Mouse (Mus musculus): ENCODE results near the gene Ifitm6. TPM values are rescaled to one million over a fixed set of nuclear protein-coding genes. Genes with fewer than 3 reads are reported as not detected.
A peak's percentile ranks its signal among the peaks of the same experiment; 100 is the strongest.
"Not testable (repeated sequence)": the region's sequence is repeated elsewhere in the genome, so short reads cannot be mapped to it uniquely, and the experiment has no call there.

The Ifitm6 gene
- polyA plus RNA-seq, 1 experiment from 2014 or later: 0.45 TPM

DNA sequence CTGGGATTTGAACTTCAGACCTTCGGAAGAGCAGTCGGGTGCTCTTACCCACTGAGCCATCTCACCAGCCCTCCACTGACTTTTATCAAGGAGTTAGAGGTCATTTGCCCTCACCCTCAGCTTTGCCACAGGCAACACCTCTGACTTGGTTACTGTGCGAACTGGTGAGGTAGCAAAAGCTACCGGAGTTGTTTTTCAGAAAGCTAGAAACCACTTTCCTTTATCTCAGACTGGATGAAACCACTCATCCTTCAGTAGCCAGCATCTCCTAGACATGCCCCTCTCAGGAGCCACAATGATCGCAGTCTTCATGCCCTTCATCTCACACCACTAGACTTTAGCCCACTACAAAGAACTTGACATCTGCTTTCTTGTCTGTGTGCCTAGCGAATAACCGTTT, 34.8 kb downstream of the Ifitm6 start:
- H3K4me3 ChIP-seq: no peak overlapping the region
- 90% methylated on average over 7 of the region's 7 CpGs for WGBS
- H3K9me3 ChIP-seq: no peaks in the 10 kb centered on the region
- no peak overlapping the region for H3K27ac ChIP-seq
- H3K9ac ChIP-seq: no peak overlapping the region
- H3K4me1 ChIP-seq: no peaks in the 10 kb centered on the region
- no peak for ATAC-seq (ENCODE audit: insufficient number of reproducible peaks, insufficient read depth, low FRiP score, low TSS enrichment, low read depth)
- H3K4me2 ChIP-seq: no peak overlapping the region
- no peaks in the 10 kb centered on the region for H3K36me3 ChIP-seq
- no peaks in the 10 kb centered on the region for H3K27me3 ChIP-seq

DNA sequence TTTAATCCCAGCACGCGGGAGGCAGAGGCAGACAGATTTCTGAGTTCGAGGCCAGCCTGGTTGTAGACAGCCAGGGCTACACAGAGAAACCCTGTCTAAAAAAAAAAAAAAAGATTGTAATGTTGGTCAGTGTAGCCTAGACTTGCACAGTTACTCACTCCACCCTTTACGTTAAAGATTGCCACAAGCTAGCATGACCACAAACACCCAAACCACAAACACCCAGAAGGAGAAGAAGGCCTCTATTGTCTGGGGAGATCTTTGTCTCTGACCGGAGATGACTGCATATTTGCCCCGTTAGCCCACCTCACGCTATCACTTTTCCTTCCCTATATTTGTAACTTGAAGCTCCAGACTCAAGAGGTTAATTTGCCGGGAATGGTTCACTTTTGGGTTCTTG, 36.0 kb downstream of the Ifitm6 start:
- Histone ChIP-seq H3K4me2 (no peak overlapping the region), H3K9me3 (no peaks in the 10 kb centered on the region), H3K27me3 (no peaks in the 10 kb centered on the region), H3K27ac (no peak overlapping the region), H3K9ac (no peak overlapping the region), H3K4me3 (no peak overlapping the region), H3K4me1 (no peaks in the 10 kb centered on the region), H3K36me3 (no peaks in the 10 kb centered on the region)
- no peak for ATAC-seq (ENCODE audit: insufficient number of reproducible peaks, insufficient read depth, low FRiP score, low TSS enrichment, low read depth)
- WGBS: 80% methylated on average over 8 of the region's 8 CpGs

DNA sequence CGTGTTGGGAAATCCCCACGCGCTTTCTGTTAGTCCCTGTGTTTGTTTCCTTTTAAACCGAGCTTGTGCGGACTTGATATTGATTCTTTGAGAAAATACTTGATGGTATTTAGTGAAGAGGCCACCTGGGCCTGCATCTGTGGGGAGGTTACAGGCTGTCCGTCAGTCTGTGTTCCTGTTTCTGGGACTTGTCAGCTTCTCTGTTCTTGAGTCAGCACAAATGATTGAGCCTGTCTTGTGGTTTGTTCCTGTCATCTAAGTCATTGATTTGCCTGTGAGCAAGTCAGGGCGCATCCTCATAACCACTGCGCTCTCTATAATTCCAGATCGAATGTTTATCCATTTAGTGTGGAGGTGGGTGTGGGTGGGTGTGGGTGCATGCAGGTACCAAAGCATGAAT, 41.0 kb downstream of the Ifitm6 start:
- ATAC-seq (ENCODE audit: insufficient number of reproducible peaks, insufficient read depth, low FRiP score, low TSS enrichment, low read depth); H3K4me3 ChIP-seq; H3K9me3 ChIP-seq; H3K36me3 ChIP-seq; H3K9ac ChIP-seq; H3K4me2 ChIP-seq; H3K27ac ChIP-seq; H3K27me3 ChIP-seq: not testable (repeated sequence)
- H3K4me1 ChIP-seq: peaks cover 24% of the 10 kb centered on the region
- WGBS: 80% methylated on average over 9 of the region's 9 CpGs

DNA sequence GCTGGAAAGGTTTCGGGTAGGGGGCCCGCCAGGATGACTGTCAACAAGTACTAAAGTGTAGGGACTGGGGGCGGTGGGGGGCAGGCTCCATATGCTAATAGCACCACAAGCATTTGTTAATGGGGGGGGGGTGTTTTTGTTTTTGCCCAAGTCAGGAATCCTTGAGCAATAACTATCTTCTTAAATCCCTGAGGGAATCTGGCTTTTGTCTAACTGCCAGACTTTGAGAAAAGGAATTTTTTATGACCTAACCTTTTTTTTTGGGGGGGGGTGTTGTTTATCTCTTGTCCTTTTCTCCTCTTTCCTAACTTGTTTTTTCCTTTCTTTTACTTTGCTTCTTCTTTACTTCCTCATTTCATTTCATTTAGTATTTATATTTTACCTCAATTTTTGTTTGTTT, 42.3 kb downstream of the Ifitm6 start:
- no peaks in the 10 kb centered on the region for H3K9me3 ChIP-seq

DNA sequence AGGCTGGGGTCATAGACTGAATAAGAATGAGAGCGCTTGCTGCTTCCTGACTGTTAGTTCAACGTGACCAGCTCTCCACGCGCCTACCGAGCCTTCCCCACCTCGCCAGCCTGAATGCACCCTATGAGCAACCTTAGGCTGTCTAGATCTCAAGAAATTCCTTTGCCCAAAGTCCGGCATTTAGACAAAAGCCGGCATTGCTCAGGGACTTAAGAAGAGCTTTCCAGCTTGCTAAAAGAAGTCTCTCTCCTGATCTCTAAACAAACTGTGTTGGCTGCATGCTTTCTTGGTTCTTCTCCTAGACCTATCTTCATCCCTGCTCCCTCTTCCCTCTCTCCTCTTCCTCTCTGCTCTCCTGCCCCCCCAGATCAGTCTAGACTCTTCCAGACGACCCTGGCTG, 42.8 kb downstream of the Ifitm6 start:
- Histone ChIP-seq H3K36me3 (no peaks in the 10 kb centered on the region), H3K4me1 (peaks cover 36% of the 10 kb centered on the region), H3K27me3 (no peaks in the 10 kb centered on the region), H3K4me3 (no peak overlapping the region), H3K27ac (peak overlapping the region; percentile 16; the same call in 1 of the 2 replicates), H3K4me2 (peak overlapping the region; percentile 5; the same call in 1 of the 2 replicates), H3K9me3 (no peaks in the 10 kb centered on the region), H3K9ac (no peak overlapping the region)
- ATAC-seq (ENCODE audit: insufficient number of reproducible peaks, insufficient read depth, low FRiP score, low TSS enrichment, low read depth): no peak
- 23% methylated on average over 9 of the region's 9 CpGs for WGBS

More for the DNA sequence above, 42.3 kb downstream of the Ifitm6 start:
- Histone ChIP-seq H3K4me3 (no peak overlapping the region), H3K36me3 (no peaks in the 10 kb centered on the region), H3K9ac (no peak overlapping the region), H3K27me3 (no peaks in the 10 kb centered on the region), H3K4me2 (peak overlapping the region; percentile 5; the same call in 1 of the 2 replicates), H3K4me1 (peaks cover 36% of the 10 kb centered on the region), H3K27ac (0 out of 2 replicates have a peak overlapping the region, but pooled peaks have one; percentile 16)
- 38% methylated on average over 3 of the region's 3 CpGs for WGBS
- ATAC-seq (ENCODE audit: insufficient number of reproducible peaks, insufficient read depth, low FRiP score, low TSS enrichment, low read depth): no peak

DNA sequence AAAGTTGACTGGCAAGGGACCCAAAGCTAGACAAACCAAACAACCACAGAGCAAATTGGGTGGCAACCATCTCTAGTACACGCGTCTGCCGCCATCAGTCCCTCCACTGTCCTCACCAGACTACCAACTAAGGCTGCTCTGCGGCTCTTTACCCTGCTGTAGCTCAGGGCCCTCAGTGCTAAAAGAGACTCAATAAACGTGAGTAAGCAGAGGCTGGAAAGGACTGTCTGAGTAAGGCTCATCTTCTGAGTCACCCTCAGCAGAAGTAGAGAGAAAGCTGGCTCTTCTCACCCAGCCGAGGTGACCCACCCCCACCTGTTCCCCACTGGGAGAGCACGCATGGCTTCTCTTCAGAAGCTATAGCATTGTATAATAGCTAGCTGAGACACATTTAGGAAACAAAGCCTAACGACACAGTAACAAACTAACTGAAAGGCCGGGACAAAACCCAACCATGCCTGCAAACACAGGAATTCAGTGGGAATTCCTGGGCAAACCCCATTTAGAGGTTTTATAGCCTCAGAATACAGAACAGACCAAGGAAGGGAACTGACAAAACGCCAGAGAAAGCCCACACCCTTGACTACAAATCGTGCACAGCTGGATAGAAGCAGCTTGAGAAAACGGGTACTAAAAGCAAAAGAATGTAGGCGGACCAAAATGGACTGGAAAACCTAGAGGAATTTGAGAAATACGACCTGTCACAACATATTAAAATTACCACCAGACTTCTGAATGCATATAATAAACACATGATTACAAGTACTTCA, 44.1 kb downstream of the Ifitm6 start:
- Histone ChIP-seq H3K4me3 (no peak overlapping the region), H3K4me1 (peaks cover 39% of the 10 kb centered on the region), H3K4me2 (no peak overlapping the region), H3K27ac (peak overlapping the region; percentile 79), H3K9me3 (no peaks in the 10 kb centered on the region), H3K9ac (no peak overlapping the region), H3K27me3 (no peaks in the 10 kb centered on the region), H3K36me3 (no peaks in the 10 kb centered on the region)
- 25% methylated on average over 14 of the region's 14 CpGs for WGBS
- no peak for ATAC-seq (ENCODE audit: insufficient number of reproducible peaks, insufficient read depth, low FRiP score, low TSS enrichment, low read depth)

DNA sequence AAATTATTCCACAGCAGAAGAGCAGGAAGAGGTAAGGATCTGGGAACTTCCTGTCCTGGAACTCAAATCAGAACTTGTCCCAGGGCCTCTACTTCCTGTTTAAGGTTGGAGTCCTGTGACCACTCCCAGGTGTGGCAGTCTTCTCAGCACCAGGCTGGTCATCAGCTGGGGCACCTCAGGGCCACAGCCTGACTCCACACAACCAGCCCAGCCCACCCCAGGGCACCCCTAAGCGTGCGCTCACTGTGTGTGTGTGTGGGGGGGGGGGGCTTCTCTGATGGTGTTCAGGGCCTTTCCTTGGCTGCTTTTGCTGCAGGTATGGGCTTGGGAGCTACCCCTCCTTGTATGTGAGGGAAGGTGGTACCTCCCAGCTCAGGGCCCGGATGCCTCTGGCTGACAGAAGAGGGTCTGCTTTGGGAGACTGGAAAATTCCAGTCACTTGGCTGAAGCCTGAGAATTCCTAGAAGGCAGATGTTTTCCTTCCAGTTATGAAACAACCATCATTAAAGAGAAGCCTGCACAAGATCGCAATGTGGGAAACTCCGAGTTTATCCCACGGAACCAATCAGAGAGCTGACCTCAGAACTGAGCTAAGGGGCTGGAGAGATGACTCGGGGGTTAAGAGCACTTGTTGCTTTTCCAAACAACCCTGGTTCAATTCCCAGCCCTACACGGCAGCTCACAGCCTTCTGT, 46.1 kb downstream of the Ifitm6 start:
- peak overlapping the region; percentile 65 for H3K27ac ChIP-seq
- H3K36me3 ChIP-seq: no peaks in the 10 kb centered on the region
- H3K4me2 ChIP-seq: no peak overlapping the region
- H3K9ac ChIP-seq: no peak overlapping the region
- peak; percentile 58; the same call in 1 of the 2 replicates for ATAC-seq (ENCODE audit: insufficient number of reproducible peaks, insufficient read depth, low FRiP score, low TSS enrichment, low read depth)
- WGBS: 59% methylated on average over 8 of the region's 8 CpGs
- no peaks in the 10 kb centered on the region for H3K9me3 ChIP-seq
- peaks cover 54% of the 10 kb centered on the region for H3K4me1 ChIP-seq
- no peak overlapping the region for H3K4me3 ChIP-seq
- no peaks in the 10 kb centered on the region for H3K27me3 ChIP-seq

DNA sequence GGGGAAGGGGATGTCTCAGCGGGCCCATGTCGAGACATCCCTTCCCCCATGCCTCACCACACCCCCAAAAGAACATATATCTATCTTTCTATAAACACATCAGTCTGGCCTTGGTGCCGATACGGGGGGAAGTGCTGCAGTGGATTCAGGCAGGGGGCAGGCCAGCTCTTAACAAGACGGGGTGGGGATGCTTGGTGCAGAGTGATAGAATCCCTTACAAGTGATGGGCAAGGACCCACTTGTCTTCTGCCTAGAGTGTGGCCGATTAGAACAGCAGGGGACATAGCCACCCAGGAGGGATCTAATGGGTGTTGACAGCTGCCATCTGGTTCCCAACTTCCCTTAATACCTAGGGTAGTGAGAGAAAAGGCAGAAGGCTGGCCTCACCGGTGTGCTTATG, 46.8 kb downstream of the Ifitm6 start:
- Histone ChIP-seq H3K27ac (peak overlapping the region; percentile 65), H3K4me2 (no peak overlapping the region), H3K9me3 (no peaks in the 10 kb centered on the region), H3K36me3 (no peaks in the 10 kb centered on the region), H3K9ac (no peak overlapping the region), H3K27me3 (no peaks in the 10 kb centered on the region), H3K4me3 (no peak overlapping the region), H3K4me1 (peaks cover 54% of the 10 kb centered on the region)
- ATAC-seq (ENCODE audit: insufficient number of reproducible peaks, insufficient read depth, low FRiP score, low TSS enrichment, low read depth): no peak
- WGBS: 46% methylated on average over 7 of the region's 7 CpGs

DNA sequence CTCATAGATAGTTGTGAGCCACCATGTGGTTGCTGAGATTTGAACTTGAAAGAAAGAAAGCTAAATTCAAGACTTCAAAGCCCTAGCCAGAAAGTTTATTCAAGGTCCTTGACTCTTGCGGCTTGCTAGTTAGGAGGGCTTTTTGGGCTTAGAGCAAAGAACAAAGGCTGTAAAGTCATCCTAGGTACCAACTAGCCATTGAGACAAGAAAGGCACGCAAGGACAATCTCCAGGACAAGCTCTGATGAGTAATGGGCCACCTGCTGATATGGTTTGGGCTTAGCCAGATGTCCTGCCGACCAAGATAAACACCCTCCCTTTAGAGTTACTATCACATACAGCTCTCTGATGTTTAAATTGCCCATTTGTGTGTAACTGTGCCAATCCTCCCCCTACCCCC, 49.0 kb downstream of the Ifitm6 start:
- not testable (repeated sequence) for H3K27me3 ChIP-seq; H3K36me3 ChIP-seq; H3K4me3 ChIP-seq; ATAC-seq (ENCODE audit: insufficient number of reproducible peaks, insufficient read depth, low FRiP score, low TSS enrichment, low read depth); H3K9ac ChIP-seq; H3K27ac ChIP-seq; H3K9me3 ChIP-seq
- H3K4me1 ChIP-seq: peaks cover 41% of the 10 kb centered on the region
- WGBS: 37% methylated on average over 3 of the region's 3 CpGs
- peak overlapping the region; percentile 53 for H3K4me2 ChIP-seq

DNA sequence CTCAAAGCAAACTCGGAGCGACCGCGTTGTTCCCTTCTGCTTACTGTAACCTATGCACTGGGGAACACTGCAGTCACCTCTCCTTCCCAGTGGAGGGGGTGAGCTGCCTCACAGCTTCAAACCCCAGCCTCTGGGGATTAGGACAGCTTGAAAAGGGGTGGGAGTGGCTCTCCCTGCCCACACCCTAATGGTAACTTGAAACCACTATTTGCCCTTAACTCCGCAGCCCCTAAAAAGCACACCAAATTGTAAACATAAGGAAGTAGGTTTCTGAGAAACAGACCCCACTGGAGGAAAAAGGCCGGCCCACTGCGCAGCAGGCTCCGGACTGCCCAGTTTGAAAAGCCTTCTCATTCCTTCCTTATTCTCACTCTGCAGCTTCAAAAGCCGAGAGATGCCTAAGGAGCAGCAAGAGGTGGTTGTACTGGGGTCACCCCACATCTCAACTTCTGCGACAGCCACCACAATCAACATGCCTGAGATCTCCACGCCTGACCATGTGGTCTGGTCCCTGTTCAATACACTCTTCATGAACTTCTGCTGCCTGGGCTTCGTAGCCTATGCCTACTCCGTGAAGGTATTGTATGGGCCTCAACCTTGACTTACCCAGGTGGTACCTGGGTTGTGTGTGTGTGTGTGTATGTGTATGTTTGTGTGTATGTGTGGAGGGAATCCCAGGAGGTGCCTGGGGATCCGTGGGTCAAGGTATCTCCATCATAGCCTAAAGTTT, 49.7 kb downstream of the Ifitm6 start:
- Histone ChIP-seq H3K4me3 (peak overlapping the region; percentile 27), H3K4me2 (peak overlapping the region; percentile 53), H3K4me1 (peaks cover 35% of the 10 kb centered on the region), H3K27ac (peak overlapping the region; percentile 85), H3K36me3 (no peaks in the 10 kb centered on the region), H3K27me3 (no peaks in the 10 kb centered on the region), H3K9ac (no peak overlapping the region), H3K9me3 (no peaks in the 10 kb centered on the region)
- WGBS: 8% methylated on average over 14 of the region's 14 CpGs
- peak; percentile 61; the same call in 1 of the 2 replicates for ATAC-seq (ENCODE audit: insufficient number of reproducible peaks, insufficient read depth, low FRiP score, low TSS enrichment, low read depth)

DNA sequence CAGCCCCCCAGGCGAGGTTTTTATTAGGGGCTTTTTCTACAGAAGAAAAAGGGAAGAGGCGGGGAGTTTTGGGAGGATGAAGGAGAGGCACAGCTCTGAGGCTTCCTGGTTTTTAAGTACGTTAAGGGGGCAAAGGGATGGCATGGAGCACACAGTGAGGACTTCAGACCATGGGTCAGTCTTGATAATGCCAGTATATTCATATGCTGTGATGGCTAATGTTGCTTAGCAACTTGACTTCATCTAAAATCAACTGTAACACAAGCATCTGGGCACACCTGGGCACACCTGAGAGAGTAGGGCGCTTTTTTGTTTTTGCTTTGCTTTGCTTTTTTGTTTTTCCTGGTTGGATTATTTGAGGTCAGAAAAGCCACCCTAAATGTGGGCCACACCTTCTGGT, 50.8 kb downstream of the Ifitm6 start, which contains the start of gene Ifitm1:
Gene Ifitm1, plus strand, starts transcription at position 301 of the 400 bp plus-strand sequence.
- WGBS: 85% methylated on average over 4 of the region's 4 CpGs
- H3K9me3 ChIP-seq: no peaks in the 10 kb centered on the region
- H3K4me1 ChIP-seq: peaks cover 33% of the 10 kb centered on the region
- no peak within 1 kb of the TSS for H3K9ac ChIP-seq
- no peaks in the 10 kb centered on the region for H3K36me3 ChIP-seq
- H3K27me3 ChIP-seq: no peaks in the 10 kb centered on the region
- ATAC-seq (ENCODE audit: insufficient number of reproducible peaks, insufficient read depth, low FRiP score, low TSS enrichment, low read depth): no peak
- H3K27ac ChIP-seq: peak within 1 kb of the TSS; percentile 85
- peak within 1 kb of the TSS; percentile 27 for H3K4me3 ChIP-seq
- peak within 1 kb of the TSS; percentile 53 for H3K4me2 ChIP-seq

Measured in embryonic facial prominence, embryonic 13.5 days (tissue).